Mouse (Mus musculus) bone marrow, adult 2 months (tissue): ENCODE results near the gene Ppp1r17.

Experiments
- CTCF ChIP-seq: fragments of 200-500 bp; IDR thresholded peaks from 2 replicates; pipeline ENCODE4 v1.5.1; 2011; ENCODE audit warnings: low read length, control low read depth; ENCODE audit not compliant: control insufficient read depth, insufficient read depth
- POLR2A ChIP-seq: fragments of 200-500 bp; IDR thresholded peaks from 2 replicates; pipeline ENCODE4 v1.6.1; 2011; ENCODE audit warnings: low read depth, mild to moderate bottlenecking, control low read depth, low read length, borderline replicate concordance; ENCODE audit not compliant: control insufficient read depth

DNA sequence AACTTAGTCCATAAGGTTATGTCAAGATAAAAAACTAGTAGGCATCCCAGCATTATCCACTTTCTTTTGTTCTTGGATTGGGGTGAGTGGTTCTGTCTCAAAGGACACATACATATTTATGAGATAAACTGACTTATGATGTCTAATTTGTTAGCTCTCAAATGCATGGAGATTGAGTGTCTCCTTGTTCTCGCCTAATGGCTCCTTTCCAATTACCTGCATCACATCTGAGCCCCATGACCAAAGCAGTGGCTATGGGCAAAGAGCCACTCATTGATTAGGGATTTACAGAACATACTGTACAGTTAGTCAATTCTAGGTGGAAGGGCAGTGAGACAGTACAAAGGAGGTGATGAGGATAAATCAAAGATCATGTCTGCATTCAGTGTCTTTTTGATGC is 27.4 kb downstream of the Ppp1r17 start:
- no peak for TF ChIP-seq CTCF
- TF ChIP-seq POLR2A, result no peak
